Mouse (Mus musculus) liver, adult 2 months (tissue): ENCODE data around the gene Brd2.

ENCODE experiments used
- CTCF ChIP-seq: fragments of 200-500 bp; IDR thresholded peaks from 2 replicates; pipeline ENCODE4 v1.5.1; 2011; ENCODE audit warnings: low read depth, low read length, control low read depth
- POLR2A ChIP-seq: fragments of 200-500 bp; IDR thresholded peaks from 2 replicates; pipeline ENCODE4 v1.6.1; 2011; ENCODE audit warnings: low read length, control low read depth; ENCODE audit not compliant: insufficient read depth; ENCODE audit errors: extremely low read depth

GRCm38 (mm10) chr17:34094283-34095035 lies 28.0 kb downstream of the Brd2 start:
- TF ChIP-seq CTCF = no peak
- TF ChIP-seq POLR2A = no peak
